Mouse (Mus musculus) neutrophil, adult 5-6 weeks (primary cell): ENCODE measurements around the gene Pla2g2c. TPM values are rescaled to one million over a fixed set of nuclear protein-coding genes. Genes with fewer than 3 reads are reported as not detected.

ENCODE experiments used
- ATAC-seq: fragments of 151-379, 151-347 bp; 2 replicates; pipeline ENCODE4 v1.8.0; 2017; ENCODE audit warnings: mild to moderate bottlenecking, moderate TSS enrichment; ENCODE audit not compliant: insufficient number of reproducible peaks, poor library complexity, low FRiP score, severe bottlenecking; ENCODE audit errors: extremely low read depth
- total RNA-seq: library from RNA; stranded (forward); fragments of 200-1000 nt; gene quantifications from 2 replicates; pipeline ENCODE4 v1.2.3, GENCODE M21; 2017

The Pla2g2c gene
- total RNA-seq, 1 experiment from 2014 or later = not detected

DNA sequence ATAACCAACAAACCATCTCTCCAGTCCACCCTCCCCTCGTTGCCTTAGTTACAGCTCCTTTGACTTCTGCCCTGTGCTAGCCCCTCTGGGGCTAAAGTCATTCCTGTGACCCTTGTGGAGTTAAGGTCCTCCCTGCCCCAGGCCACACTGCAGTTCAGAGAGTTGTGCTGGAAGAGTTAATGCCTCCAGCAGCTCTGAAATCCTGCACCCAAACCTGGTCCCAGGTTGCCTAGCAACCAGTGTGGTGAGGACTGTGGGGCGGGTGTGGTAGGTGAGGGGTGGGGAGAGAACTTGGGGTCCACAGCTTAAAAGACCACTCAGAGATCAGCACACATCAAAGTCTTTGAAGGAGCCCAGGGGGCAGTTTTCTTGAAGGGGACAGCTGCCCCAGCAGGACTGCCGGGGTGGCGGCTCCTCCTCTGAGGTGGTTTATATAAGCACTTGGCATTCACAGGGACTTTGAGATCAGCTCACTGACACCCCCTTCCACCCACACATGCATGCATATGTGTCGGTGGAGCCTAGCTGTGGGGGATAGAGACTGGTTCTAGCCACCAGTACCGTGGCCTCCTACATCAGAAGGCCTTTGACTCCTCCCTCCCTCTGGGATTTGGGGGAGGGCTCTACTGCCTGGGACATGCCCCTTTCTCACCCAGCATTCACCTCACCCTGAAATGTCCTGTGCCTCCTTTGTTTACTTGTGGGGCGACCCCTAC, 14.7 kb downstream of the Pla2g2c start:
- ATAC-seq = no peak

DNA sequence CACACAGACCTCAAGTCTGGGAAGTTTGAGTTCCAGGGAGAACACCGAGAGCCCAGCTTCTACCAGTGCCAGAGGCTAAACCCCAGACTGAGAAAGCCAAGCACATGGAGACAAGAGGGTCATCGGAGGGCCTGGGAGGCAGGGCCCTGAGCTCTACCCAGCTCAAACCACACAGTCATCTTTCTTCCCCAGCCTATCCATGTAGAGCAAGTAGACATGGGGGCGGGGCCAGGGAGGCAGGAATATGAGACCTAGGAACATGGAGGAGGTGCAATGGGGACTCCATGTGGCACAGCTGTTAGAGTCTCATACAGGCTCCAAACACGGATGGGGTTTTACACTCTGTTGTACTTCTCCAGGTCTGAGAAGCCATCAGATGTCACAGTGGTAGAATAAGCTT, 21.3 kb downstream of the Pla2g2c start:
- no peak for ATAC-seq

DNA sequence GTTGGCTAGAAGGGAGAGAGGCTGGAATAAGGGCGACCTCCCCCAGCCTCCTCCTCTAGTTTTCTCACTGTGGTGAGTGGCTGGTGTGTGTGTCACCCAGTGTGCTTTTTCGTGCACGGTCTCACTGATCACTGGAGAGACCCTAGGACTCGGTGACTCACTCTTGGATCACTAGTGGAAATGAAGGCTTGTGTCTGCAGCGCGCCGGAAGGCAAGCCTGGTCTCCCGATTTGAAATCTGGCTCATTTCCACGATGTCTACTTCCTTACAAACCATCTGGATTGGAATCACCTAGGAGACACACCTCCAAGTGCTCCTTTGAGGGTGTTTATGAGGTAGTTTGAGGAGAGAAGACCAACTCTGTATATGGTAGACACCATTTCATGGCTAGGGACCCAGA, 22.3 kb downstream of the Pla2g2c start:
- ATAC-seq = no peak

DNA sequence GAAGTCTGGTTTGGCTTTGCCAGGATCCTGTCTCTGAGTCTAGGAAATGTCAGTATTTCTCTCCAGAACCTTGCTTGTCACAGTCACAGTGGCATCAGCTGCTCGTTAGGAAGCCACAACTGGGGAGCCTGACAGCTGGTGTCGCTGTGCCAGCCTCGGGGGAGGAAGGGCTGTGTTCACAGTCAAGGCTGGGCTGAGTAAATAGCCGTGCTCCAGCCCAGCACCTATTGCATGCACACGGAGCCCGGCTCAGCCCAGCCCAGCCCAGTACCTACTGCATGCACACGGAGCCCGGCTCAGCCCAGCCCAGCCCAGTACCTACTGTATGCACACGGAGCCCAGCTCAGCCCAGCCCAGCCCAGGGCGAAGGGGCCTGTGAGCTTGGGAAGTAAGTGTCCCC, 23.3 kb downstream of the Pla2g2c start:
- no peak for ATAC-seq

DNA sequence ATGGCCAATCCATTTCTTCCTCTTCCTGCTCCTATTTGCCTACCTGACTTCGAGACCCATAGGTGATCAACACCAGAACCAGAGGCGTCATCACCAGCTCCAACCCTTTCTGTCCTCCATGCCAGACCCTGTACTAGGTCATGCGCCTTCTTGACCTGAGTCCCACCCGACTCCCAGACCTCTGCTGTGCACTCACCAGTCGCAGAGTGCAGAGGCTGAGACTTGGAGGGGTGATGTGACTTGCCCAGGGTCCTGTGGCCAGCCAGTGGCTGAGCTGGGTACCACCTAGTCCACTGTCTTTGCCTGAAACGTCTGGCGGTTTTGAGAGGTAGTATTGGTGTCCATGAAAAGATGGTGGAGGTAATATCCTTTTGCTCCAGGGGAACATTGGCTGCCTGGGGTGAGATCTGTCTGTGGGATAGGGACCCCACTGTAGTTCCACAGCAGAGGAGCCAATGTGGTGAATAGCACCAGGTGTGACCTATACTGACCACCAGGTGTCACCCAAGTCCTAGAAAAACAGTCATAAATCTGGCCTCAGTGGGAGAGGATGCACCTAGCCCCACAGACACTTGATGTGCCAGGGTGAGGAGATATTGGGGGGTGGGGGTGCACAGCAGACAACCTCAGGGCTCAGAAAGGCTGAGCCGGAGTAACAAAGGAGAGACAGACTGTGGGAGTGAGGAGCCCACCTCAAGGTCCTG, 23.9 kb downstream of the Pla2g2c start:
- no peak for ATAC-seq

DNA sequence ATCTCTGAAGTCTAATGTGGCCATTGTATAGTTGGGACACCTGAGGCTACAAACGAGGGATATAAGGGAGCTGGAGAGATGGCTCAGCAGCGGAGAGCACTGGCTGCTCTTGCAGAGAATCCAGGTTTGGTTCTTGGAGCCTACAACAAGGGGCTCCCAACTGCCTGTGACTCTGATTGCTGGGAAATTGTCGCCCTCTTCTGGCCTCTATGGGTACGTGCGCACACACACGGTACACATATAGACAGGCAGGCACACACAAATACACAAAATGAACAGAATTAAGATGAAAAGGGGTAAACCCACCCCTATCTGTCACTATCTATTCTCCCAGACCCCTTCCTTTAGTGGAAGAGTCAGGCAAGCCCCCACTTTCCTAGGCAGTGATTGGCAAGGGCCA, 28.0 kb downstream of the Pla2g2c start:
- ATAC-seq = no peak

DNA sequence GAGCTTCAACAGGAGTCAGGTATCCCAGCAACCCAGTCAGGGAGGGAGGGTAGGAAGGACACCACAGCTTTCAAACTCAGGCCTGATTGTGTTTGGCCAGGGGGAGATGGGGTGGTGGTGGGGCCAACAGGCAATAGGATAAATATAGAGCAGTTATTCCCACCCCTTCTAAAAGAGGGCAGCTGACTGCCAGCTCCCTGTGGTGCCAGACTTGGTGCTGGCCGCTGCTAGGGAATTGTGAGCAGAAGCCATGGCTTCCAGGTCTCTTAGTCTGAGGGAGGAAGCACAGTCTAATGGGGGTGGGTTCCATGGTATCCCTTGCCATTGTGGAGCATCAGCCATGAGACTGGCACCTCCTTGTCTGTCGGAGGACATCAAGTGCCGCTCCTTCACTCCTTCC, 29.0 kb downstream of the Pla2g2c start:
- no peak for ATAC-seq

DNA sequence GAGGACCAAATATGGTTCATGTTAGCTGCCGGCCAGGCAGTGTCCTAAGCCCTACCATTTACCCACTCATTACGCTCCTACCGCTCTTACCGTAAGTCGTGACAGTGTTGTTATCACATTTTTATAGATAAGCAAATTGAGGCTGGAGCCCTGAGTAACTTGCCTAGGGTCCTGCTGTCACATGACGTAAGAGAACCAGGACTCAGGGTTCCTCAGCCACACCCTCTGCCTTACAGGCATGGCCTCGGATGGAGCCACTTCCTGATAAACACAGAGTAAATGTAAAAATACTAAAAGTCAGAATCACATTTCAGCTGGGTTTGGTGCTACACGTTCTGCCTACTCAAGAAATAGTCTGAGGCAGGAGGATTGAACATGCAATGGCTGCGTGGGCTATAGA, 29.8 kb downstream of the Pla2g2c start:
- no peak for ATAC-seq

DNA sequence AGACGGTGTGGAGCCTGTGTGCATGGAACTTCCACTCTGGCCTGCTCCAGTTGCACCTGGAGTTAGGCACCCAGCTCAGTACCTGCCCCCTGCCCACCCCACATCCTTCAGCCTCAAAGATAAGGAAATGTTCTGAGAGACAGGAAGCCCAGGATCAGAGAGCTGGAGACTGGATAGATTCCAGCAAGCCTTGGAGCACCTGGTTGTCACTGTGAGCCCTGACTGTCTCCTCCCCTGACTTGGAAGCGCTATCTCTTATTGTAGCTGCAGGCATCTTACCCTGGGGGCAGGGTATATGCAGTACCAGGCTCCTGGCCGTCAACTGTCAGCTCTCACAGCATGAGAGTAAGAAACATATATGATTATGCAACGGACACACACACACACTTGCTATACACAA, 30.8 kb downstream of the Pla2g2c start:
- no peak for ATAC-seq

DNA sequence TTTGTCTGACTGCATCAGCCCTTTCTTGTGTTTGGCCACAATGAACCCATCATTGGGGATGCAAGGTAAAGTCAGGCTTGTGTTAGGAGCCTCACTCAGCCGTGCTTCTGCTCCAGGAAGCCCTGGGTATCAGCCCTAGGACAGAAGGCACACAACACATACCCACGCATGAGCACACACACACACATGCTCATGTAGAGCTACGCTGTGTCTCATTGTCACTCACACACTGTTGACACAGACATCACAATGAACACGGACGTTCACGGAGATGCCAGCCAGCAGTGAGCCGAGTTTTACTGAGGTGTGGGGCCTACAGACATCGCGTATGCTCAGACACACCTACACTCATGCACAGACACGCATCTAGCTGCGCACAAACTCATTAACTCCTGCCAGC, 31.4 kb downstream of the Pla2g2c start:
- no peak for ATAC-seq

DNA sequence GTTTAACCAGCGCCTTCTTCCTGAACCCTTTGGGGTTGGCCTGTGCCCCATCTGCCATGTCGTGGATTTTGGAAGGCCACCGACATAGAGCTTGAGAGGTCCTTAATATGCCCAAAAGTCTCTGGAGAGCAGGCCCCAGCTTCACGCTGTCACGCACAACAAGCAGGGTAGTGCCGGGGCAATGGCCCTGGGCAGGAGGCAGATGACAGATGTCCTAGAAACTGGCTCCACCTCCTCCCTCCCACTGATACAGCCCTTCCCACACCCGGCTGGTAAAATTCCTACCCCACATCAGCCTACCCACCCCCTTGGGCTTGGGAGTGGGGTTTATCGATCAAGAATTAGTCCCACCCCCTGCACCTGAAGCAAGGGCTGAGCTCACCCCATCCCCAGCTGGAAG, 32.8 kb downstream of the Pla2g2c start, which contains the start of gene Pla2g2f:
Pla2g2f (minus strand) TSS at position 211 of the 400 bp plus-strand sequence.
- ATAC-seq = 0 out of 2 replicates have a peak, but pooled peaks have one; percentile 8

DNA sequence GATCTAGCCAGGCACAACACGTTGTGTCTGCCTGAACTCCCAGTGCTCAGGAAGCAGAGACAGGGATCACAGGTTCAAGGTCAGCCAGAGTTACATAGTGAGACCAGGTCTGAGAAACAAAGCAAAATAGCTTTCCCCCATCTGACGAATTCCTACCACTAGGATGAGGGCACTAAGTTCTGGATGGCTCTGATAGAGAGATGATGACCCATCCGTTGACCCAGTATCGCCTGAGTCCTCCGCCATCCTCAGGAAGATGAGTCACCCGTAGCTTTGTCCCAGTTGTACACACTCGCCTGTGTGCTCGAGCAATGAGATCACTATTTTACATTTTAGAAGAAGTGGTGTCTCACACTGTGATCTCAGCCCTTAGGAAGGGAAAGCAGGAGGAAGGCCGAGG, 37.7 kb downstream of the Pla2g2c start:
- ATAC-seq = no peak

DNA sequence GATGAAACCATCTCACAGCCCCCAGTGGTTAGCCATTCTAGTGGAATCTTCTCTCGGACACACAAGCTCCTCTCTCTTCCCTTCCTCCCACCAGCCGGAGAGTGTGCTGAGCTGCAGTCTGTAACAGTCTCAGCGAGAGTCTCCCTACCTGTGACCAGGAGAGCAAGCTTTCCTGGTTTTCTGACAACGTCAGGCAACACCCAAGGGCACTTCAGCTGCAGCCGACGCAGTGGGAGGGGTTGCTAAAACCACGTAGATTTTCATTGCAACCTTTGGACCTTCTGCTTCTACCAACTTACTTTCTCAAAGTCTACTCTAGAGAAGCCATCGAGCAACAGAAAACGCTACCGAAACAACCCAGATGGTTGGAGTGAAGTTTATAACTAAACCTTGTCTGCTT, 47.4 kb downstream of the Pla2g2c start:
- no peak for ATAC-seq

DNA sequence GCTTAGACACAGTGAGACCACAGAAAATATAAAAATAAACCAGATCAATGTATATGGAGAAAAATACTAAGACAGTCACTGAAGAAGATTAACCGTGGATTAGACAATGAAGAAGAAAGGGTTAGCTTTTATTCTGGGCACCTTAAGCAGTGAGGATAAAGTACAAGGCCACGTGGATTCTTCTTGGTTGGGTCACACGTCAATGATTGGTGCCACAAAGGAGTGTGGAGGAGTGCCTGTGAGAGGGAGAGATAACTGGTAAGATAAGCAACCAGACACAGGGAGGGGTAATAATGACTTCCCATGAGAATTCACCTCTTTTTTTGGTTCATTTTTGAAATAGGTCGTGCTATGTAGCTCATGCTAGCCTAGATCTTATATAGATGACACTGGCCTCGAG, 47.8 kb downstream of the Pla2g2c start:
- no peak for ATAC-seq

DNA sequence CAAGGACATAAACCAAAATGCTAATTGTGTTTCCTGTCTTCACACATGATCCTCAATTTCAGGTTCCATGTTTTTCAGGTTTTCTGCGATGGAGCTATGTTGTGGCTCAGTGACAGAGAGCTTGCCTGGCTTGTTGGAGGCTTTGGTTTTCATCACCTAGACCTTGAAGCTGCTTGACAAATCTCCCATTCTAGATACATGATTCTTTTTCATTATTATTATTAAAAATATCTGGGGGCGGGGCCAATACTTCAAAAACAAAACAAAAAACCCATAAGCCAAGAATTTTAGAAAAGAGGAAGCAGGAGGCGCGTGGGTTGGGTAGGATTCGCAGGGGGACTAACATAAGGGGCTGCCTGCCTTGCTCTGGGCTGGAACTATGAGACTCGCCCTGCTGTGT, 50.8 kb downstream of the Pla2g2c start, which contains the start of gene Pla2g2d:
Pla2g2d (plus strand) TSS at position 301 of the 400 bp plus-strand sequence.
- no peak for ATAC-seq

DNA sequence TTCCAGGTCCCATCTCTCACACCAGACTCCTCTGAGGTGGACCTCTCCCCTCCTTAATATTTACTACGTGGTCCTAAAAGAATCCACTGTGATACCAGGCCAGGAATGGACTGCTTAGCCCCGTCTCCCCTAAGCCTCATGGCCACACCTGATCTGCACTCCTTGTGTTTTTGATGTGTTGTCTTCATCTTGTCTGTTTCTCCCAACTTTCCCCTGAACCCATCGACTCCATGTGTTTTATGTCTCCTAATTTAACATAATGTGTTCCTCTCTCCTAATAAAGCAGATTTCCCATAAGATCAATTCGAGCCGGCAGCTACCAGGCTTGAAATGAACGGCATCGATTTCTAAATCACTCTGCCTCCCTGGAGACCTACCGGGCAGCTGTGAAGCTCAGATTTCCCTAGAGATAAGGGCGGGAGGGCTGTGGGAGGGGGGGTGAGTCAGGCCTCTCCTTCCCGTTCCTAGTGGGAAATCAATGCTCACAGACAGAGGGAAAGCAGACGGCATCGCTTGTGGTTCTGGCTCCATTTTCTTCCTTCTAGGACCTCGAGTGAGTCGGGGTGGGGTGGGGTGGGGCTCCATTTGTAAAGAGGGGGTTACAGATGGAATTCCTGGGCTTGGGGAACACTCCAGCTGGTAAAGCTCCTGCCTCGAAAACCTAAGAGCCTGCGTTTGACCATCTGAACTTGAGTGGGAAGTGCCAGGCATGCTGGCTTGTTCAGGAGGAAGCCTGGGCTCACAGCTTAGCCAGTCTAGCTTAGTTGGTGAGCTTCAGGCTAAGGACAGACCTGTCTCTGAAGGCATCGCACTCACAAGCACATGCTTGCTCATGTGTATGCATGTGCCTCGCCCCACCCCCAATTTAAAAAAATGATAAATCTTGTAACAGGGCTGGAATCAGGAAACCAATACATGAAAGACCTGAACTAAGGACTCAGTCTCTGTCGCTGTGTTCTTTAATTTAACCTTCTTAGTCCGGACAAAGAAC, 53.1 kb downstream of the Pla2g2c start:
- no peak for ATAC-seq

DNA sequence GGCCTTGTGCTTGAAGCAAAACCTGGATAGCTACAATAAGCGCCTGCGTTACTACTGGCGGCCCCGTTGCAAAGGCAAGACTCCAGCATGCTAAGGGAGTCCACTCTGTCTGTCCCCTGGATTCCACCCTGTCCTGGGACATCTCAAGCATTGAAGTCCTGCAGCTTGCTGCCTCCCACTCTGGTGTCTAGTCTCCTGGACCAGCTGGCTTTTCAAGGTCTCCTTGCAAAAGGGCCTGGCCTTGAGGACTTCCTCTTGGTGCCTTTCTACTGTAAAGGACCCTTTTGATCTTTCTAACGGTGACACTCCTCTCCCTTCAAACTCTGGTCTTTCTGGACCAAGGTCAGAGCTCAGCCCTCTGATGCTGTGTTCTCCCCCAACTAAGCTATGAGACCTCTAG, 55.7 kb downstream of the Pla2g2c start:
- no peak for ATAC-seq

DNA sequence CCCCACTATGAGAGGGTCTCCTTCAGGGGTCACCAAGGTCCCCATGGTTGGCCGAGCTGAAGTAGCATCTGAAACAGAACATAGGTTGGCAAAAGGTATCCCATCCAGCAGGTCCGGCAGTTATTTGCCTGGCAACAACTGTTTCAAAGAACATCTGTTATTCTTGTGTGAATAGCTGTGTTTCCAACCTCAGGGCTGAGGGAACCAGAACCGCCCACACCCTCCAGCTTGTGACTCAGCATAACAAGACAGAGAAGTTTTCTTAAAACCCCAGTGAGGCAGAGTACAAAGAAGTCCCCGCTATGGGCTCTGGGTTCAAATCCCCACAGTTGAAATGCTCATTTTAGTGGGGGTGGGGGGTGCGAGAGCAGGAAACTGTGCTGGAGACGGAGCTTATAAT, 57.5 kb downstream of the Pla2g2c start:
- no peak for ATAC-seq

DNA sequence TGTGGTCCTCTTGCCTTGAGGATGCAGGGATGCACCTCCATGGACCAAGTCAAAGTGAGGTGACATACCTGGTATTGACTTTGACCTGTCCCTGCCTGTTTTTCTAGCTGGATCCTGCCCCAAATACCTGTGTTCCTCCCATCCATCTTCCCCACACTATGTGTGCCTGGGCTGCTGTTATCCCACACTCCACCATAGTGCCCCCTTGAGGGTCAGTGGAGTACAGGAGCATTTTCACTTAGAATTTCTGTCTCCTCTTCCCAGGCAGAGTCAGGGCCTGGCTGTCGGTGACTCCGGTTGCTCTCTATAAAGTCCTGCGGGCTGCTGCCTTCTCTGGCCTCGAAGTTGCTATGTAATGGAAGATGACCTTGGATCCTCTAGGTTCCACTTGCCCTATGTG, 61.1 kb downstream of the Pla2g2c start:
- ATAC-seq = no peak
